Comparison of ENCODE assay signal across 9 mouse cellular contexts in the genomic region with DNA sequence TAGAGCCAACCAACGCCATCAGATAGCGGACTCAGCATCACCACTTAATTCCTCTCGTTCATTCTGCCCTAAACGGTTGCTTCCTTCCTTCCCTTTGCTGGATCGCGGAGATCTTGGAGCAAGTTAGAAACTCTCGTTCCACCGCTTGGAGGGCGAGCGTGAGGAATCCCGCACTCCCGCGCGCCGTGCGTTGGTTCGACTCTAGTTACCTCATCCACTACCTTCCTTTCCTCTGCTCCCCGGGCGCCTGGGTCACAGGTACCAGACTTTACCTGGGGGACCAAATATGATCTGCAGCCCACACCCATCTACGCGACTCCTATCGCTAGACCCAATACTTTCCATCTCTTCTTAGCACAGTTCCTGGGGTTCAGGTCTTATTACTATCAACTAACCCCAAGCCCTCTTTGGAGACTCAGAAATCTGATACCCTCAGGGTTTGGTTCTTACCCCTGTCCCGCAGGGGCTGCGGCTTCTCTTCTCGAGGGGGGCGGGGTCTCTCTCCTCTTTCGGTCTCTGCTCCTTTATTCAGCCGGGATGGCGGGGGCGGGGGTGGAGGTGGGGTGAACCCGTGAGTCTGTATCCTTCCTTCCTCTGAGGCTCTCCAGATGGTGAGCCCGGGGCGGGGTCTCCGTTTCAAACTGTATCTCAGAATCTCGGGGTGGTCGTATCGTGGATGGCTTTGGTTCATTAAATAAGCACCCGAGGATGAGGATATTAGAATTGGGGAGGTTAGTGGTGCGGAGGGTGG. TPM values are rescaled to one million over a fixed set of nuclear protein-coding genes. Genes with fewer than 3 reads are reported as not detected.
A peak's percentile ranks its signal among the peaks of the same experiment; 100 is the strongest.
DNase-seq lines count a peak whose midpoint lies in the region; ATAC-seq and TF ChIP-seq lines count a peak whose summit lies in the region.
"Had no signal": no experiment of that assay in that cellular context is flagged by ENCODE, and none has a peak within 500 bp of the region (broad histone marks: within the 10 kb centered on the region; RNA-seq: fewer than 3 reads in every experiment).

A gene (minus strand): TSS at position 539 of the 751 bp plus-strand sequence.

- H3K4me1 ChIP-seq in forebrain, embryonic 16.5 days (replicated peaks; ENCODE audit: control insufficient read depth, insufficient read depth, low read length): peaks cover 41% of the 10 kb centered on the region
- 0 out of 2 replicates have a peak, but pooled peaks cover 21% of the 10 kb centered on the region for H3K4me1 ChIP-seq in intestine, embryonic 14.5 days (replicated peaks; ENCODE audit: control insufficient read depth, insufficient read depth, low read length)
- peaks cover 67% of the 10 kb centered on the region for H3K4me1 ChIP-seq in midbrain, embryonic 10.5 days

- no peaks in the 10 kb centered on the region for H3K9me3 ChIP-seq in forebrain, embryonic 16.5 days (ENCODE audit: control insufficient read depth, low read length)
- H3K9me3 ChIP-seq in intestine, embryonic 14.5 days (ENCODE audit: control insufficient read depth, low read length): no peaks in the 10 kb centered on the region
- H3K9me3 ChIP-seq in midbrain, embryonic 10.5 days (replicated peaks): no peaks in the 10 kb centered on the region

- no peak for DNase-seq in gastrocnemius, adult 2 months
- DNase-seq in gastrocnemius, postnatal 36 days: no peak
- peak; percentile 32 for DNase-seq in MN1 (ENCODE audit: low spot score)
- no peak for DNase-seq in intestine, embryonic 14.5 days (ENCODE audit: low spot score)
- peak; percentile 33 for DNase-seq in midbrain, embryonic 10.5 days (ENCODE audit: low spot score)
- DNase-seq in adipocyte (ENCODE audit: low spot score): no peak
- no peak for DNase-seq in natural killer cell, adult 2 months (ENCODE audit: low spot score in 2 of 2)

- H3K4me2 ChIP-seq in forebrain, embryonic 16.5 days (ENCODE audit: low read length): peak within 1 kb of the TSS; percentile 53
- H3K4me2 ChIP-seq in intestine, embryonic 14.5 days (ENCODE audit: low read length): peak within 1 kb of the TSS; percentile 50

- TF ChIP-seq CTCF in gastrocnemius, adult 2 months (IDR thresholded peaks at IDR 0.05): no peak

- intact Hi-C loops in gastrocnemius, adult 2 months (cut with DNase I): no loop called here
- intact Hi-C loops in gastrocnemius, postnatal 36 days (cut with DNase I): loop anchor here (5.0 kb wide), 1 partner anchor 78 kb away; no protein-coding TSS in a partner anchor

- H3K27ac ChIP-seq in gastrocnemius, adult 2 months: peak within 1 kb of the TSS; percentile 92
- no peak within 1 kb of the TSS for H3K27ac ChIP-seq in forebrain, embryonic 16.5 days (ENCODE audit: low read length)
- peak within 1 kb of the TSS; percentile 62 for H3K27ac ChIP-seq in intestine, embryonic 14.5 days (ENCODE audit: low read depth)
- peak within 1 kb of the TSS; percentile 74 for H3K27ac ChIP-seq in midbrain, embryonic 10.5 days (replicated peaks)

- peak within 1 kb of the TSS; percentile 73 for H3K4me3 ChIP-seq in gastrocnemius, adult 2 months
- H3K4me3 ChIP-seq in forebrain, embryonic 16.5 days (replicated peaks; ENCODE audit: low read length): peak within 1 kb of the TSS; percentile 34
- H3K4me3 ChIP-seq in intestine, embryonic 14.5 days (ENCODE audit: low read depth, low read length): peak within 1 kb of the TSS; percentile 25
- H3K4me3 ChIP-seq in midbrain, embryonic 10.5 days: peak within 1 kb of the TSS; percentile 43

- H3K9ac ChIP-seq in forebrain, embryonic 16.5 days (replicated peaks; ENCODE audit: low read depth, low read length): peak within 1 kb of the TSS; percentile 39
- H3K9ac ChIP-seq in intestine, embryonic 14.5 days (ENCODE audit: low read length): peak within 1 kb of the TSS; percentile 41

- ATAC-seq in forebrain, embryonic 16.5 days: peak; percentile 2; the same call in 1 of the 2 replicates
- ATAC-seq in intestine, embryonic 14.5 days (replicated peaks; ENCODE audit: low FRiP score, low TSS enrichment, low read depth): no peak

- no peaks in the 10 kb centered on the region for H3K36me3 ChIP-seq in forebrain, embryonic 16.5 days (ENCODE audit: control insufficient read depth, insufficient read depth)
- 0 out of 2 replicates have a peak, but pooled peaks cover 1% of the 10 kb centered on the region for H3K36me3 ChIP-seq in intestine, embryonic 14.5 days (ENCODE audit: control insufficient read depth, insufficient read depth, low read length)
- peaks cover 6% of the 10 kb centered on the region for H3K36me3 ChIP-seq in midbrain, embryonic 10.5 days

- WGBS in forebrain, embryonic 16.5 days: 2% methylated on average over 39 of the region's 39 CpGs
- WGBS in intestine, embryonic 14.5 days: 3% methylated on average over 39 of the region's 39 CpGs
- 3% methylated on average over 39 of the region's 39 CpGs for WGBS in midbrain, embryonic 10.5 days

- peaks cover 28% of the 10 kb centered on the region for H3K27me3 ChIP-seq in forebrain, embryonic 16.5 days (replicated peaks; ENCODE audit: control insufficient read depth, insufficient read depth, low read length)
- peaks cover 57% of the 10 kb centered on the region for H3K27me3 ChIP-seq in intestine, embryonic 14.5 days (replicated peaks; ENCODE audit: control insufficient read depth, insufficient read depth, low read length)
- peaks cover 78% of the 10 kb centered on the region for H3K27me3 ChIP-seq in midbrain, embryonic 10.5 days (ENCODE audit: low read depth, poor library complexity, severe bottlenecking)

RNA-seq across cellular contexts. Expression of the gene that starts here (rescaled TPM):
- total RNA-seq in gastrocnemius, adult 2 months (2021): 1 to 10 TPM; 1.4 to 2.6 TPM
- total RNA-seq in gastrocnemius, postnatal 36 days (2021): 1 to 10 TPM; 3.7 to 6.5 TPM
- polyA plus RNA-seq in forebrain, embryonic 16.5 days (2015; fragmentation: Nextera tagmentation; extraction: Ambion mirVana): 6.9 and 8.1 TPM in 2 replicates
- 11.7 and 12.2 TPM in 2 replicates for polyA plus RNA-seq in intestine, embryonic 14.5 days (2014; fragmentation: Nextera tagmentation; extraction: Ambion mirVana)
- 4.8 and 5.0 TPM in 2 replicates for polyA plus RNA-seq in midbrain, embryonic 10.5 days (2016; fragmentation: Nextera tagmentation; extraction: Ambion mirVana)
- polyA plus RNA-seq: Patski had no signal

Comparison
In these comparisons a context has a peak if more than half of its experiments do, and no peak if none do; other contexts are left out.
1. DNase-seq: peak in MN1 (single experiment) and midbrain, embryonic 10.5 days (single experiment); none in gastrocnemius, adult 2 months (single experiment), gastrocnemius, postnatal 36 days (0 of 2), intestine, embryonic 14.5 days (single experiment), adipocyte (single experiment) and natural killer cell, adult 2 months (0 of 2).
2. Peak in every context shown above with its lines, with median percentiles within 50 percentile points of each other: H3K4me3 ChIP-seq.